Mouse (Mus musculus) embryonic facial prominence, embryonic 13.5 days (tissue): Measurements from ENCODE around the gene Lhfp. TPM values are rescaled to one million over a fixed set of nuclear protein-coding genes. Genes with fewer than 3 reads are reported as not detected.
"Not testable (repeated sequence)": the region's sequence is repeated elsewhere in the genome, so short reads cannot be mapped to it uniquely, and the experiment has no call there.

ENCODE experiments used
- ATAC-seq: fragments of 200-750 bp; cut with Nextera tagmentation; 2 replicates; pipeline ENCODE4 v1.8.0; 2017; ENCODE audit warnings: low read depth; ENCODE audit not compliant: insufficient number of reproducible peaks, insufficient read depth, low FRiP score, low TSS enrichment
- H3K27ac ChIP-seq: fragments of 300-500 bp; sonication (generic); 2 replicates; pipeline ENCODE4 v1.5.1; 2015; ENCODE audit warnings: moderate library complexity, mild to moderate bottlenecking, inconsistent platforms
- H3K27me3 ChIP-seq: fragments of 300-500 bp; sonication (generic); 2 replicates; pipeline ENCODE4 v1.6.1; 2015; ENCODE audit warnings: mild to moderate bottlenecking, inconsistent platforms
- H3K36me3 ChIP-seq: fragments of 300-500 bp; sonication (generic); 2 replicates; pipeline ENCODE4 v1.6.1; 2015; ENCODE audit warnings: mild to moderate bottlenecking, inconsistent platforms
- H3K4me1 ChIP-seq: fragments of 300-500 bp; sonication (generic); 2 replicates; pipeline ENCODE4 v1.6.1; 2015; ENCODE audit warnings: inconsistent platforms
- H3K4me2 ChIP-seq: fragments of 300-500 bp; sonication (generic); 2 replicates; pipeline ENCODE4 v1.6.1; 2015; ENCODE audit warnings: moderate library complexity, mild to moderate bottlenecking, inconsistent platforms
- H3K4me3 ChIP-seq: fragments of 300-500 bp; sonication (generic); 2 replicates; pipeline ENCODE4 v1.5.1; 2015; ENCODE audit warnings: mild to moderate bottlenecking, inconsistent platforms
- H3K9ac ChIP-seq: fragments of 300-500 bp; sonication (generic); 2 replicates; pipeline ENCODE4 v1.6.1; 2015; ENCODE audit warnings: mild to moderate bottlenecking, inconsistent platforms
- H3K9me3 ChIP-seq: fragments of 300-500 bp; sonication (generic); 2 replicates; pipeline ENCODE4 v1.6.1; 2016; ENCODE audit warnings: inconsistent platforms
- WGBS: fragments of 180-500 bp; shearing (Covaris S2); methylation state at CpG from one replicate; pipeline ENCODE4 v1.1.7; 2015; ENCODE audit warnings: mixed read lengths; 5-methylcytosine and 5-hydroxymethylcytosine counted together
- polyA plus RNA-seq: library from polyadenylated mRNA; unstranded; fragments of >200 nt; fragmentation: Nextera tagmentation; extraction: Ambion mirVana; gene quantifications from 2 replicates; pipeline ENCODE4 v1.2.1, GENCODE M21; 2015

The Lhfp gene
- polyA plus RNA-seq, 1 experiment from 2014 or later = 44.7 TPM

DNA sequence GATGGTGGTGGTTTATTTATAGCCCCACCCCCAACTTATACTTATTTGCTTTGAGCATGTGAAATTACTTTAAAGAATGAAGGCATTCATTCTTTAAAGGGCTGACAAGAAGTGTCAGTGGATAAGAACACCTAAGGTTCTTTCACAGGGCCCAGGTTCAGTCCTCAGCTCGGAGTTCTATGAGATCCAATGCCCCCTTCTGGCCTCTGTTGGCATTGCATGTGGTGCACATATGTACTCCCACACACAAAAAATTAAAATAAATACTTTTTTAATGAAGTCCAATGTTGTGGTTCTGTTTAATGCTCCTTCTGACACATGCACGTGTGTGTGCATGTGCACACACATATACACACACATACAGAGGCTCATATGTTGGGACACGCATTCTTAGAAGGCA, 205.8 kb downstream of the Lhfp start:
- Histone ChIP-seq H3K4me2 (no peak overlapping the region), H3K4me1 (no peaks in the 10 kb centered on the region), H3K9ac (no peak overlapping the region), H3K27me3 (peaks cover 53% of the 10 kb centered on the region), H3K36me3 (no peaks in the 10 kb centered on the region), H3K4me3 (no peak overlapping the region), H3K27ac (no peak overlapping the region), H3K9me3 (no peaks in the 10 kb centered on the region)
- 79% methylated on average over 3 of the region's 3 CpGs for WGBS
- no peak for ATAC-seq

DNA sequence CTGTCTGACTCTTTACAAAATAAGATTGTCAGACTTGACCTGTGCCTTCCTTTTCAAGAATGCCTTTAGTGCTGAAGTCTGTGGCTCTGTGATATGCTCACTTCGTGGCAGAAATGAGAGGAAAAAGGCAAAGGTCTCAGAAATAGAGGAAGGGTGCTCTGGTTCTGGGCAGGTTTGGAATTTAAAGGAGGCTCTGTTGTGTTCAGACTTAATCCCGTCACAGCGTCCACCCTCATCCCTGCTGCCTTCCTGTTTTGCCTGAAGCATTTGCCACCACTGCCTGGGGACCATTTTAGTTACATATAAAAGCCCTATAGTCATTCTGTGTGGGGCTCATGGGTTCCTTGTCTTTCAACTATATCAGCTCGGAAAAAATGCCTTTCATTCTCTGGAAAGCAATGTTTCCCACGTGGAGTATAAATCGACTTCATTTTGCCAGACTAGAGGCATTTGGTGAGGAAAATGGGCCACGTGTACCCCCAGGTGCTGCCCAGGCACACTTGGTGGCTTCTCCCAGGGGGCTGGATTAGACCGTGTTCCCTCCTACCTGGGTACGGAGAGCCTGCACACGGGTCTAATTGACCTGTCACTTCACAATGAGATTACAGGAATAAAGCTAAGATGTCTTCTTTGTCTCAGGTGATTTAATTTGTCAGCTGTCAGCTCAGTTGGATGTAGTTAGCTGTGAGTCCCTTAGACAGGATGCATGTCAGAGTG, 207.0 kb downstream of the Lhfp start:
- no peaks in the 10 kb centered on the region for H3K36me3 ChIP-seq

DNA sequence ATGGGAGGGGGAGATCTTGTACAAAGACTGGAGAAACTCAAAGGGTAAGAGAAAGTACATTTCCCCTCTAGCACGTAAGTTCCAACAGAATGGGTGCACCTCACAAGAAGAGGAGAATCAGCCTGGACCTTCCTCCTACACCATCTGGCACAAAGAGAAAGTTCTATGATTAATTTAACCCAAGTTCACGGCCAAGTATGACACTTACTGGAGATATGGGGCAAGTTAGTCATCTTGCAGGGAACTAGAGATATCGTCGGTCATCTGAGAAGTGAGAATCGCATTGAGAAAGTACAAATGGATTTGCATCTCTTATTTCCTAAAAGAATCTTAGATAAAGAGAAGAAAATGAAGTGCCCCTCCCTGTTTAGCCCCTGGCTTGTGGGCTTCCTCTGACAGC, 211.2 kb downstream of the Lhfp start:
- Histone ChIP-seq H3K9ac (no peak overlapping the region), H3K4me3 (no peak overlapping the region), H3K27me3 (peaks cover 30% of the 10 kb centered on the region), H3K4me2 (no peak overlapping the region), H3K4me1 (peaks cover 13% of the 10 kb centered on the region), H3K27ac (no peak overlapping the region), H3K9me3 (no peaks in the 10 kb centered on the region), H3K36me3 (no peaks in the 10 kb centered on the region)
- ATAC-seq = no peak
- WGBS = 82% methylated on average over 5 of the region's 5 CpGs

More for the DNA sequence above, 207.0 kb downstream of the Lhfp start:
- Histone ChIP-seq H3K4me2 (no peak overlapping the region), H3K9me3 (no peaks in the 10 kb centered on the region), H3K4me1 (peaks cover 8% of the 10 kb centered on the region), H3K27me3 (peaks cover 48% of the 10 kb centered on the region), H3K9ac (no peak overlapping the region), H3K27ac (no peak overlapping the region), H3K4me3 (no peak overlapping the region)
- ATAC-seq = no peak
- 19% methylated on average over 10 of the region's 10 CpGs for WGBS

DNA sequence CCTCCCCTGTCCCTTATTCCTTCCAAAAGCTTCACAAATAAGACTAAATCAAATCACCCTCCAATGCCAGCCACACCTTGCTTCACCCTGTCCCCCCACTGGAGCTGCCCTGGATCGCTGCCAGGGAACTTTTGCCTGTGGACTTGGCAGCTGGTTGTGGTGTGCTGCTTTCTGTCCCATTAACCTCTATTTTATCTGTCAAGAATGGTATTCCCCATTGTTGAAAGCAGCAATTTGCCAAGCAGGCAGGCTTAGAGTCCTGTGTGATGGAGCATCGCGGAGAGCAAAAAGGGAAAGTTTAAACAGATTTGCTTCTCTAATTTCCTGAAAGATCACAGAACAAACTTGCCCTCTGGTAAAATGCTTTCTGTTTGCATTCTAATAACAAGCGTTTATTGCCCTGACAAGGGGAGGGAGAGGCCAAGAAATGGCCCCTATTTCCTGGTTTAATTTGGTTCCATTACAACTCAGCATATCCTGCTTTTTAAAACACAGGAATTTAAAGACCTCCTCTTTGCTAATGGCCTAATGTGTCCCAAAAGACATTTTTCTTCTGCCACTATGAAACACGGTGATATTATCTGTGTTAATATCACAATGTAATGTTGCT, 212.0 kb downstream of the Lhfp start:
- 21% methylated on average over 5 of the region's 5 CpGs for WGBS
- Histone ChIP-seq H3K36me3 (no peaks in the 10 kb centered on the region), H3K9ac (no peak overlapping the region), H3K9me3 (no peaks in the 10 kb centered on the region), H3K27ac (no peak overlapping the region), H3K4me2 (no peak overlapping the region), H3K4me3 (no peak overlapping the region), H3K27me3 (peaks cover 23% of the 10 kb centered on the region), H3K4me1 (peaks cover 17% of the 10 kb centered on the region)
- no peak for ATAC-seq

- Histone ChIP-seq H3K36me3 (no peaks in the 10 kb centered on the region), H3K4me2 (0 out of 2 replicates have a peak overlapping the region, but pooled peaks have one; percentile 20), H3K9ac (no peak overlapping the region), H3K27ac (peak overlapping the region; percentile 82), H3K27me3 (peaks cover 9% of the 10 kb centered on the region), H3K4me3 (no peak overlapping the region), H3K4me1 (peaks cover 18% of the 10 kb centered on the region), H3K9me3 (no peaks in the 10 kb centered on the region)
- no peak for ATAC-seq
- 49% methylated on average over 7 of the region's 7 CpGs for WGBS
These were observed 217.4 kb downstream of the Lhfp start for GRCm38 (mm10) chr3:53258657-53259158.

- Histone ChIP-seq H3K4me1 (0 out of 2 replicates have a peak, but pooled peaks cover 7% of the 10 kb centered on the region), H3K4me3 (no peak overlapping the region), H3K27me3 (no peaks in the 10 kb centered on the region), H3K9ac (no peak overlapping the region), H3K36me3 (no peaks in the 10 kb centered on the region), H3K27ac (no peak overlapping the region), H3K4me2 (no peak overlapping the region), H3K9me3 (0 out of 2 replicates have a peak, but pooled peaks cover 7% of the 10 kb centered on the region)
- ATAC-seq = no peak
- 81% methylated on average over 6 of the region's 6 CpGs for WGBS
These were observed 224.8 kb downstream of the Lhfp start for GRCm38 (mm10) chr3:53266116-53266515.

- Histone ChIP-seq H3K36me3 (no peaks in the 10 kb centered on the region), H3K4me3 (no peak overlapping the region), H3K27me3 (no peaks in the 10 kb centered on the region), H3K4me1 (0 out of 2 replicates have a peak, but pooled peaks cover 7% of the 10 kb centered on the region), H3K27ac (no peak overlapping the region), H3K4me2 (no peak overlapping the region), H3K9me3 (0 out of 2 replicates have a peak, but pooled peaks cover 7% of the 10 kb centered on the region), H3K9ac (no peak overlapping the region)
- WGBS = 79% methylated on average over 3 of the region's 3 CpGs
- no peak for ATAC-seq
These were observed 225.7 kb downstream of the Lhfp start for GRCm38 (mm10) chr3:53267046-53267445.

DNA sequence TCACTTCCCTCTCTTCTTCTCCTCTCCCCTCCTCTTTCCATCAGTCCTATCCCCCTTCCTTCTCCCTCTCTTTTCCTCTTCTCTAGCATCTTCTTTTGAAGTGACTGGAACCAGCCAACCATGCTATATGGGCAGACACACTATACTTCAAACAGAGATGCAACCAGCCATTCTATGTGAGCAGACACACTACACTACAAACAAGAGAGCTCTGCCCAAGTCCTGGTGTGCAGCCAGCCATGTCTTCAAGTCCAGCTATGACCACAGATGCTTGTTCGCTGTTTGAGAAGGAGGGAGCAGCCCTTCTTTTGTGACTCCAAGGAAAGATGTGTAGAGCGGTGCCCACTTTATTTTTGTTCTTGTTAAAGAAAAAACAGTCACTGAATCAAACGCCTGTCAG, 231.9 kb downstream of the Lhfp start:
- no peak overlapping the region for H3K4me2 ChIP-seq
- H3K27ac ChIP-seq = no peak overlapping the region
- no peak overlapping the region for H3K4me3 ChIP-seq
- no peaks in the 10 kb centered on the region for H3K36me3 ChIP-seq
- H3K9me3 ChIP-seq = no peaks in the 10 kb centered on the region
- 0 out of 2 replicates have a peak, but pooled peaks cover 7% of the 10 kb centered on the region for H3K4me1 ChIP-seq
- ATAC-seq = no peak
- 86% methylated on average over 3 of the region's 3 CpGs for WGBS
- no peaks in the 10 kb centered on the region for H3K27me3 ChIP-seq
- no peak overlapping the region for H3K9ac ChIP-seq

GRCm38 (mm10) chr3:53277993-53278392, 236.7 kb downstream of the Lhfp start:
- Histone ChIP-seq H3K9ac (no peak overlapping the region), H3K4me3 (no peak overlapping the region), H3K9me3 (no peaks in the 10 kb centered on the region), H3K27me3 (no peaks in the 10 kb centered on the region), H3K36me3 (no peaks in the 10 kb centered on the region), H3K27ac (no peak overlapping the region), H3K4me1 (no peaks in the 10 kb centered on the region), H3K4me2 (no peak overlapping the region)
- ATAC-seq = no peak
- 92% methylated on average over 2 of the region's 2 CpGs for WGBS

DNA sequence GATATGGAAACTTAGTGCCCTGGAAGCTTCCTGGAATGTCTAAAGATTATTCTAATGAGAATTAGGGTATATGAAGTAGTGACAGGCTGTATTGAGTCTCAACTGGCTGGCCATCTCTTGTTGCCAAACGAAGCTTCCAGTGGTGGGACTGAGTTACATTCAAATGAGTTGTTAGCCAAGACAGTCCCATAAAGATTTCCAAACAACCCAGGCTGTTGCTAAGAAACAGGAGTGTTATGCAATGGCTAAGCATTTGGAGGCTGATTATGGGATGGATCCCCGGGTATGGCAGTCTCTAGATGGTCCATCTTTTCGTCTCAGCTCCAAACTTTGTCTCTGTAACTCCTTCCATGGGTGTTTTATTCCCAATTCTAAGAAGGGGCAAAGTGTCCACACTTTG, 240.7 kb downstream of the Lhfp start:
- not testable (repeated sequence) for H3K4me2 ChIP-seq, H3K4me1 ChIP-seq, H3K27ac ChIP-seq, H3K9me3 ChIP-seq, ATAC-seq, H3K36me3 ChIP-seq, H3K9ac ChIP-seq, H3K4me3 ChIP-seq, H3K27me3 ChIP-seq
- 84% methylated on average over 3 of the region's 3 CpGs for WGBS

- Histone ChIP-seq H3K27ac (no peak overlapping the region), H3K4me2 (no peak overlapping the region), H3K4me3 (no peak overlapping the region), H3K36me3 (no peaks in the 10 kb centered on the region), H3K9me3 (no peaks in the 10 kb centered on the region), H3K27me3 (no peaks in the 10 kb centered on the region), H3K9ac (no peak overlapping the region), H3K4me1 (no peaks in the 10 kb centered on the region)
- no peak for ATAC-seq
- WGBS = 87% methylated on average over 5 of the region's 5 CpGs
These were observed 242.7 kb downstream of the Lhfp start for GRCm38 (mm10) chr3:53284023-53284422.
